Mouse (Mus musculus) heart, adult 18-20 months (tissue): Measurements from ENCODE around the gene Phkb. TPM values are rescaled to one million over a fixed set of nuclear protein-coding genes. Genes with fewer than 3 reads are reported as not detected.

ENCODE experiments used
- DNase-seq, 2 experiments: peaks; one replicate each; pipeline ENCODE4 v3.0.0; 2021 to 2022; ENCODE audit warnings: mixed read lengths in 1 of 2
- total RNA-seq, 2 experiments: library from RNA; stranded (reverse); gene quantifications; 2 replicates each; pipeline ENCODE4 v1.2.3; 2021

Phkb gene
- total RNA-seq, 2 experiments from 2014 or later = 57.7 to 65.2 TPM

DNA sequence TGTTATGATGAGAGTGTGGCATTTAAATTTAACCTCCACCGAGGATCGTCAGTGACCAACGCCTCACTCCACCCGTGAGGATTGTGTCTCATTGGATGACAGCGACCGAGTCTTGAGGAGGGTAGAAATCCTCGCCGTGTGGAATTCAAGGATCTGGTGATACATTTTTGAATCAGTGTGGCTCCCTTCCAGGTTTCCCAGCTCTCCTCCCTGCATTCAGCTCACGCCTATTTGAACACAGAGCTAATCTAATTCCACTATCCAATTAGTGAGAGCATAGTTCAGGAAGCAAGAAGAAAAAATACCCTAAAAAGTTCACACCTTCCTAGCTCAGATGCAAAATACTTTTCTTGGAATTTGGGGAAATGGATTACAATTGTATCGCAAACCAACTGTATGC lies 249.9 kb downstream of the Phkb start:
- no peak for DNase-seq

Other genes starting within 250 kb of the Phkb start
- under 1 TPM; 0.94 to 0.95 TPM for gene Neto2, start 140.0 kb upstream of the Phkb start, total RNA-seq
- 10 to 100 TPM; 45.0 to 52.3 TPM for gene Itfg1, start within 50 bp of the Phkb start, total RNA-seq